Mouse (Mus musculus): ENCODE results near the gene Crmp1. TPM values are rescaled to one million over a fixed set of nuclear protein-coding genes. Genes with fewer than 3 reads are reported as not detected.

Crmp1 gene
- polyA plus RNA-seq, 1 experiment from 2014 or later = 497 TPM

DNA sequence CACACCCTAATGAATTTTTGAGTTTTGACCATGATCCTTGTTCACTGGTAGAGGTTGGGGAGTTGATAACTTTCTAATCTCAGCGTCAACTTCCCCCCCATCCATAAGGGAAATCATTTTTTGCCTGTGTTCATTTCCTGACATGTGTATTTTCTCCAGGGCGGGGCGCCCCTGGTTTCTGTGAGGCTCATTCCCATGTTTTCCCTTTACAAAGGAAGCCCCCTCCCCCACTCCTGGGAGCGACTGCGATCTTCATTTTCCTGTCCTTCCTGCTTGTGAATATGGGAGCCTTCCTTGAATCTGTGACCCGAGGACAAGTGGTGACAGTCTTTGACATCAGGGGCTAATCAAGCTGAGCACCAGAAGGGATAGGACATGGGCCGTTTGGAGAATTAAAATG, 15.1 kb downstream of the Crmp1 start:
- Histone ChIP-seq H3K9ac (no peak overlapping the region), H3K4me1 (peaks cover 61% of the 10 kb centered on the region), H3K36me3 (peaks cover 10% of the 10 kb centered on the region; the same call in 1 of the 2 replicates), H3K27me3 (no peaks in the 10 kb centered on the region), H3K4me3 (no peak overlapping the region), H3K9me3 (replicated peaks) (no peaks in the 10 kb centered on the region), H3K27ac (no peak overlapping the region), H3K4me2 (replicated peaks) (no peak overlapping the region)
- ATAC-seq (ENCODE audit: low FRiP score) = no peak
- 69% methylated on average over 7 of the region's 7 CpGs for WGBS

DNA sequence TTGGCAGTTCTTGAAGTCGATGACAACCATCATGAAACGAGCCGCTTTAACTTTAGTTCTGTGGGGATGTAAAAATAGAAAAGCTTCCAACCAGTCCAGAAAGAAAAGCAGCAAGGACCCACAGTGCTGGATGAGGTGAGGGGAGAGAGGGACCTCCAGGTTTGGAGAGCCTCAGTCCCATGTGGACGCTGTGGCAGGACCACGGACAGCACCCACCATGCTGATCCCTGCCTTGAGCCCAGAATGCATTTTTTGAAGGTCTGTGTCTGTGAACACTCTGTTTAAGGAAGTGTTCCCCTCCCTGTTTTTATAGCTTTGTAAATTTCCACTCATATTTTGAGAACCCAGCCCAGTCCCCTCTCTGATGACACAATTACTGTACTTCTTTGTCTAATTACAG, 15.5 kb downstream of the Crmp1 start:
- Histone ChIP-seq H3K4me1 (peaks cover 60% of the 10 kb centered on the region), H3K9ac (no peak overlapping the region), H3K4me3 (no peak overlapping the region), H3K27ac (no peak overlapping the region; the same call in 1 of the 2 replicates), H3K4me2 (replicated peaks) (no peak overlapping the region), H3K36me3 (peaks cover 9% of the 10 kb centered on the region; the same call in 1 of the 2 replicates), H3K9me3 (replicated peaks) (no peaks in the 10 kb centered on the region), H3K27me3 (no peaks in the 10 kb centered on the region)
- 62% methylated on average over 5 of the region's 5 CpGs for WGBS
- ATAC-seq (ENCODE audit: low FRiP score) = no peak

DNA sequence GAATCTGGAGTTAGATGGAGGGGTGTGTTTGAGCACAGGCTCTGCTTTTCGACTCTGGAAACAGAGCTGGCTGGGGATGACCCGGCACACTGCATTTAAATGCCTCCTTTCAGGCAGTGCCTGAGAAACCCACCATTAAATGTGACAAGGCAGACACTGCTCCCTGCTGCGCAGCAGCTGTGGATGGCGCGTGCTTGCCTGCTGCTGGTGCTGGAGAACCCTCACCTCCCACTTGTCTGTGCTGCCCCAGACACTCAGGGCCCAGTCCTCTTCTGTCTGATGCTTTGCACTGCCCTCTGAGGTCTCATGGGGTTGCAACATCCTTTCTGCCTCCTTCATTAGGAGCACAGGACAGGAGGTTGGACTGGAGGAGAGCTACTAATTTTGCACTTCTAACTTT, 20.0 kb downstream of the Crmp1 start:
- peak; percentile 59 for ATAC-seq (ENCODE audit: low FRiP score)
- Histone ChIP-seq H3K36me3 (peaks cover 17% of the 10 kb centered on the region), H3K9ac (no peak overlapping the region), H3K9me3 (replicated peaks) (no peaks in the 10 kb centered on the region), H3K27me3 (no peaks in the 10 kb centered on the region), H3K27ac (no peak overlapping the region), H3K4me2 (replicated peaks) (no peak overlapping the region), H3K4me3 (no peak overlapping the region), H3K4me1 (peaks cover 33% of the 10 kb centered on the region)
- 50% methylated on average over 5 of the region's 5 CpGs for WGBS

DNA sequence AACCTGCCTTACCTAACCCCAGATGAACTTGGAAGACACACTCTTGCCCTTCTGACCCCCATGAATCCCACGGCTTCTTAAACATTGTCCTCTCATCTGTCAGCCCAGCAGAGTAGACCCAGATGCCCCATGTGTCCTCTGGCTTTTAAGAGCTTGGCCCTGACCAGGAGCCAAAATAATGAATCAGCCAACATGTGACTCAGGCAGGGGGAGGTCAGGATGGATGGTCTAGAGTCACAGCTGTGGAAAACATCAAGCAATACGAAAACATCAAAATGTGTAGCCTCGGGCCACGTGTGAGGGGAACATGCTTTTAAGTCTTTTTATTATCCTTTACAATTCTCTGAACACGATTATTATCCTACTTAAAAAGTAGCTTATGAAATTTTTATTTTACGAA, 22.1 kb downstream of the Crmp1 start:
- WGBS = 63% methylated on average over 6 of the region's 6 CpGs
- Histone ChIP-seq H3K27ac (no peak overlapping the region), H3K9me3 (replicated peaks) (no peaks in the 10 kb centered on the region), H3K9ac (no peak overlapping the region), H3K4me1 (peaks cover 18% of the 10 kb centered on the region; the same call in 1 of the 2 replicates), H3K4me2 (replicated peaks) (no peak overlapping the region), H3K27me3 (no peaks in the 10 kb centered on the region), H3K4me3 (no peak overlapping the region), H3K36me3 (peaks cover 34% of the 10 kb centered on the region)
- ATAC-seq (ENCODE audit: low FRiP score) = no peak

DNA sequence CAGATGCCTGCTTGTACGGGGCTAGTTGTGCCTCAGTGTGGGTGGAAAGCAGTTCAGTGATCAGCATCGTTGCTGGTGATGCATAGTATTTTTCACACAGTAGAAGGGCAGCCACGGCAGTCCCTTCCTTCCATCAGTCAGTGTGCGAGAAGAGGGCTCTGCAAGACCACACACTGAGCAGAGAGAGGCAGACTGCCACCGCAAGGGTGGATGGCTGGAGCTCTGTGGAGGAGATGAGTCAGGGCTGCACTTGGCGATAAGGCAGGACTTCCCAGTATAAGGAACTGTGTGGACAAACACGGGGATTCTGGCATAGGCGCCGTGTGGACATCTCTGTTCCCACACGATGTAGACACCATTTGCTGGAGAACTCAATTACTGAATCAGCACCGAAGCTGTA, 39.3 kb downstream of the Crmp1 start:
- Histone ChIP-seq H3K27ac (no peak overlapping the region), H3K4me1 (no peaks in the 10 kb centered on the region), H3K36me3 (peaks cover 91% of the 10 kb centered on the region), H3K9me3 (replicated peaks) (no peaks in the 10 kb centered on the region), H3K27me3 (no peaks in the 10 kb centered on the region), H3K4me2 (replicated peaks) (no peak overlapping the region), H3K4me3 (no peak overlapping the region), H3K9ac (no peak overlapping the region)
- no peak for ATAC-seq (ENCODE audit: low FRiP score)
- WGBS = 93% methylated on average over 11 of the region's 11 CpGs

DNA sequence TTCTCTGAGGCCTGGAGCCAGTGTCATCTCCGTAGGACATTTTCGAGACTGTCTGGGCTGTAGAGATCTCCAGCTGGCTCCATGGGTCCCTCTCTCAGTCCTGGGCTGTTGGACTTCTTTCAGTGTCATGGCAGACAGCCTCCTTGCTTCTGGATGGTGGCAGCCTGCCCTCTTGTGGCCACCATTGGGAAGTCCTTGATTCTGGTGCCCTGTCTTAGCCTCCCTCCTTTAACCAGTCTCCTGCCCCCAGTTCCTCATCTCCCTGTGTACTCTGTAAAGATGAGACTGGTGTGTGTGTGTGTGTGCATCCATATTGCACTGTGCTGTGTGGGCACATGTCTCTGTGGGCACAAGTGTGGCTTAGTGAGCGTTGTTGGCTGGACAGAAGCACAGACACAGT, 46.6 kb downstream of the Crmp1 start:
- H3K36me3 ChIP-seq = peaks cover 78% of the 10 kb centered on the region
- no peak overlapping the region for H3K9ac ChIP-seq
- peak; percentile 26; the same call in 1 of the 2 replicates for ATAC-seq (ENCODE audit: low FRiP score)
- H3K27me3 ChIP-seq = no peaks in the 10 kb centered on the region
- H3K4me2 ChIP-seq (replicated peaks) = no peak overlapping the region
- no peaks in the 10 kb centered on the region for H3K9me3 ChIP-seq (replicated peaks)
- WGBS = 69% methylated on average over 3 of the region's 3 CpGs
- no peak overlapping the region for H3K27ac ChIP-seq
- no peaks in the 10 kb centered on the region for H3K4me1 ChIP-seq
- H3K4me3 ChIP-seq = no peak overlapping the region

DNA sequence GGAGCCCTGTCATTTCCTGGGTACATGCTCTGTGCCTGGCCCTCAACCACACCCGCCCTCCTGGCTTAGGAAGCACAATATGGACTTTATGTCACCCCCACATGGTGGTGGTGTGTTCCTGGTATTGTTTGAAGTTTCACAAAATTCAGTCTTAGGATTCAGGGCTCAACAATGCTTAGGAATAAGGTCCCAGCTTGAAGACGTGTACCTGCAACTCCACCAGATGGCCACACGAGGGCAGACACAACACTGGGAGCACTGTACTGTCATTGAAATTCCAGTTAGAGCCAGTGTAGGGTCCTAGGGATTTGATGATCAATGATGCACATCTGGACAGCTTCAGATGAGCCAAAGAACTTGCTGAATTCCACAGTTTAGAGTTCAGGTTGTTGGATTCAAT, 47.5 kb downstream of the Crmp1 start:
- Histone ChIP-seq H3K4me3 (no peak overlapping the region), H3K4me1 (no peaks in the 10 kb centered on the region), H3K27me3 (no peaks in the 10 kb centered on the region), H3K36me3 (peaks cover 69% of the 10 kb centered on the region), H3K27ac (no peak overlapping the region), H3K4me2 (replicated peaks) (no peak overlapping the region), H3K9ac (no peak overlapping the region), H3K9me3 (replicated peaks) (no peaks in the 10 kb centered on the region)
- 15% methylated on average over 3 of the region's 3 CpGs for WGBS
- ATAC-seq (ENCODE audit: low FRiP score) = peak; percentile 14; the same call in 1 of the 2 replicates

DNA sequence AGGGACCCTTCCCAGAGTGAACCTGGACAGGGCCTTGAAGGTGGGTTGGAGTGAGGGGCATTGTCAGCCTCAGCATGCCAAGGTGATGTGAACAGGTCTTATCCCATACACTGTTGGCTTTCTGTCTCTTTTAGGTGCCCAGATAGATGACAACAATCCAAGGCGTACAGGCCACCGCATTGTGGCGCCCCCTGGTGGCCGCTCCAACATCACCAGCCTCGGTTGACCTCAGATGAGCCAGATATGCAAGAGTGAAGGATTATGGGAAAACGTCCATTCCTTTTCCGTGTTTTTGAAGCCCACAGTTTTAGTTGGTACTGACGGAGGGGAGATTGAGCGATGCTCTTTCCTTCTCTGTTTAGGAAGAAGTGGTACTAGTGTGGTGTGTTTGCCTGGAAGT, 49.2 kb downstream of the Crmp1 start:
- no peaks in the 10 kb centered on the region for H3K4me1 ChIP-seq
- H3K9ac ChIP-seq = no peak overlapping the region
- H3K4me3 ChIP-seq = no peak overlapping the region
- no peak overlapping the region for H3K27ac ChIP-seq
- no peaks in the 10 kb centered on the region for H3K27me3 ChIP-seq
- H3K9me3 ChIP-seq (replicated peaks) = no peaks in the 10 kb centered on the region
- ATAC-seq (ENCODE audit: low FRiP score) = no peak
- peaks cover 56% of the 10 kb centered on the region for H3K36me3 ChIP-seq
- 68% methylated on average over 9 of the region's 9 CpGs for WGBS
- no peak overlapping the region for H3K4me2 ChIP-seq (replicated peaks)

DNA sequence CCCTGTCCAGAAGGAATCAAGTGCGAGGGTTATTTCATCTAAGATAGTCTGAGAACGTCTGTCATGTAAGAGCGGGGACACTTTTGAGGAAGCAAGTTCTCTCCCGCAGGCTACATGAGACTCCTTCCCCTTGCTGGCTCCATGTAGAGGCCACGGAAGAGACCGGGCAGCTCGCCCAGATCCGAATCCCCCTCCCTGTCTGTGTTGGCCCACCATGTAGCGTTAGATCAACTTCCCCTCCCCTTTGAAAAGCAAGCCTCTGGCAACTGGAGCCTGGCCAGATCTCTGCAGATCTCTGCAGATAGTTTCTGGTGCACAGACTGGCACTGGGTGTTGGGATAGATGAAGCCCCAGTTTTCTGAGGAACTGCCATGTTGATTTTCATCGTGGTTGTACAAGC, 55.0 kb downstream of the Crmp1 start:
- H3K9ac ChIP-seq = no peak overlapping the region
- H3K36me3 ChIP-seq = peaks cover 24% of the 10 kb centered on the region; the same call in 1 of the 2 replicates
- 79% methylated on average over 10 of the region's 10 CpGs for WGBS
- no peak for ATAC-seq (ENCODE audit: low FRiP score)
- no peak overlapping the region for H3K27ac ChIP-seq
- H3K27me3 ChIP-seq = no peaks in the 10 kb centered on the region
- no peak overlapping the region for H3K4me3 ChIP-seq
- H3K4me2 ChIP-seq (replicated peaks) = no peak overlapping the region
- H3K9me3 ChIP-seq (replicated peaks) = no peaks in the 10 kb centered on the region
- H3K4me1 ChIP-seq = no peaks in the 10 kb centered on the region

DNA sequence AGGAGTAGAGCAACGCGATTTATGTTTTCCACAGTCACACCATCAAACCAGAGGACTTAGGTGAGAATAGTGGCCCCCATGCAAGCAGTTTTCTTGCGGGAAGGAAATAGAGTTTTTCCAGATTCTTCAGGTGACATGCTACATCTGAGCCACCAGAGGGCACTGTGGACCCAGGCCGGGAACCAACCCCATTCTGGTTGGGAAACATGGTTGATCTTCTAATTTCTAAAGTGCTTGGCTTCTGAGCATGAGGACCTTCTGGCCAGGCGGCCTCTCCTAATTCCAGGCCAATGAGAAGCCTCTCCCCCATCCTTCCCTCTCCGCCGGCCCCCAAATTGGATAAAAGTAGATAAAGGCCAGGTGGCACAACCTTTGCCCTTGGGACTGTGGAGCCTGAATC, 56.6 kb downstream of the Crmp1 start:
- Histone ChIP-seq H3K4me2 (replicated peaks) (no peak overlapping the region), H3K36me3 (peaks cover 15% of the 10 kb centered on the region; the same call in 1 of the 2 replicates), H3K4me1 (no peaks in the 10 kb centered on the region), H3K9me3 (replicated peaks) (no peaks in the 10 kb centered on the region), H3K4me3 (no peak overlapping the region), H3K27ac (no peak overlapping the region), H3K27me3 (no peaks in the 10 kb centered on the region), H3K9ac (no peak overlapping the region)
- 27% methylated on average over 7 of the region's 7 CpGs for WGBS
- 0 out of 2 replicates have a peak, but pooled peaks have one; percentile 29 for ATAC-seq (ENCODE audit: low FRiP score)

DNA sequence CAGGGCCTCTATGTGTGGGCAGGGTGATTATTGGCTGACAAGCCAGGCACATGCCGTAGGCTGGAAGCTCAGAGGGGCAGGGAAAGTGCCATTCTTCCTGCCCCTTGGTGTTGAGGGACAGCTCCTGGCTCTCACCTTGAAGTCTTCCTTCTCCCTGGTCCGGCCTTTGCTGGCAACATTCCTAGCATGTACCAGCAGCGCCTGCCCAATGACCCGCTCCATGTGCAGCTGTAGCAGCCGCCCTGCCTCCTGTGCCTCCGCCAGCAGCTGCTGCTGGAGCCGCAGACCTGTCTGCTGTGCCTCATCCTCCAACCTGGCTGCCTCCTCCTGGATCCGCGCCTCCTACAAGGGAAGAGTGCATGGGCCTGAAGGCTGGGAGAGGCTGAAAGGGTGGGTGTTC, 68.3 kb downstream of the Crmp1 start:
- H3K4me3 ChIP-seq = no peak overlapping the region
- peaks cover 3% of the 10 kb centered on the region; the same call in 1 of the 2 replicates for H3K9me3 ChIP-seq (replicated peaks)
- no peak overlapping the region for H3K4me2 ChIP-seq (replicated peaks)
- no peaks in the 10 kb centered on the region for H3K27me3 ChIP-seq
- H3K4me1 ChIP-seq = no peaks in the 10 kb centered on the region
- peaks cover 23% of the 10 kb centered on the region for H3K36me3 ChIP-seq
- no peak for ATAC-seq (ENCODE audit: low FRiP score)
- no peak overlapping the region for H3K9ac ChIP-seq
- no peak overlapping the region for H3K27ac ChIP-seq
- WGBS = 86% methylated on average over 9 of the region's 9 CpGs

DNA sequence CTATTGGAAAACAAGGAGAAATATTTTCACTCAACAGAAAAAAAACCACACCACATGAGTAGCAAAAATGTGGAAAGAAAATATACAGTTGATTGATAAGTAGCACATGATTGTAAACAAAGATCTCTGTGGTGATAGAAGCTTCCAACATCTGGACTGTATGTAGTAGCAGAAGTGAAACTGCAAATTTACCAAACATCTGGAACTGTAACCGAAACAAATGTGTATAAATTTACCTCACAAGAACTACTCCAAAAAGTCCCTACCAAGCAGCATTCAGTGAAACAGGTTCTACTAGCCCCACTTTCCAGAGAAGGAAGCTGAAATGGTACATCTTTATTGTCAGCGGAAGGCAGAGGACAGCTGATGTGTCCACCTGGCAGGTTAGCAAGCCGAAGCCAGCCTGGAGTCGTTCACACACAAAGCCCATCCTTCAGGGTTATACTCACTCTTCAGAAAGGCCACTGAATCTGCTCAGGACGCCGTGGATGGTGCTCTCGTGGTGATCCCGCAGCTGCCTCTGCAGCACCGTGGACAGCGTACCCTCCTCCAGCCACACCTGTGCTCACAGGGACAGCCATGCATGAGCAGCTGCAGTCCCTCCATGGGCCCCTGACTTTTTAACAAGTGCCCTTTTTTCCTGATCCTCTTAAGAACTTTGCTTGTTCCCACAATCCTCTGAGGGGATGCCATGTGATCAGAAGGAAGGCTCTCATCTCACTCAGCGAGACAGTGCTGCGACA, 71.4 kb downstream of the Crmp1 start:
- no peak for ATAC-seq (ENCODE audit: low FRiP score)
- H3K27ac ChIP-seq = no peak overlapping the region
- 86% methylated on average over 12 of the region's 12 CpGs for WGBS

DNA sequence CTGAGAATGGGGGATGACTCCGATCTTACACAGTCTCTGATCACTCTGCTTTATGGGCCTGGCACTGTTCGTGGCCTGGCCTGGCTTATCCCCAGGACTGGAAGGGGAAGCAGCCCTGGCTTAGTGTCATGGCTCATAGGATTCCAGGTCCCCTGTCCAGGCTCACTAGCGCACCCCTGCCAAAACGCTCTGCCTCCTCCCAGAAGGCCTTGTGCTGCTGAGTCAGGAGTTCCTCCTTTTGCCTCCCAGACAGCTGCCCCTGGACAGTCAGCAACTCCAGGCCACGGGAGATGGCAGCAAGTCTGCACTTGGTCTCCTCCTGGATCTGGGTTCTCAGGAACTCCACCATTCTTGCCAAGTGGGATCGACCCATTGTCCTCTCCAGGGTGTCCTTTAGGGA, 77.0 kb downstream of the Crmp1 start:
- ATAC-seq (ENCODE audit: low FRiP score) = no peak
- Histone ChIP-seq H3K27me3 (no peaks in the 10 kb centered on the region), H3K27ac (no peak overlapping the region), H3K4me1 (no peaks in the 10 kb centered on the region), H3K9me3 (replicated peaks) (peaks cover 13% of the 10 kb centered on the region; the same call in 1 of the 2 replicates), H3K4me2 (replicated peaks) (no peak overlapping the region), H3K9ac (no peak overlapping the region), H3K36me3 (peaks cover 60% of the 10 kb centered on the region), H3K4me3 (no peak overlapping the region)
- 89% methylated on average over 6 of the region's 6 CpGs for WGBS

More for the DNA sequence above, 71.4 kb downstream of the Crmp1 start:
- Histone ChIP-seq H3K27me3 (no peaks in the 10 kb centered on the region), H3K36me3 (peaks cover 50% of the 10 kb centered on the region), H3K4me3 (no peak overlapping the region), H3K9ac (no peak overlapping the region), H3K9me3 (replicated peaks) (peaks cover 13% of the 10 kb centered on the region; the same call in 1 of the 2 replicates), H3K4me2 (replicated peaks) (no peak overlapping the region), H3K4me1 (no peaks in the 10 kb centered on the region)
